Mouse (Mus musculus): ENCODE data around the gene Vamp2.

DNA sequence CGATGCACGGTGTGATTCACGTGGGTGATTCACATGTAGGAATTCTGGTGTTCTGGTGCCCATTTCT lies 37.4 kb downstream of the Vamp2 start, which contains the start of gene Aloxe3:
- no peak for TF ChIP-seq CTCF (IDR thresholded peaks at IDR 0.05; ENCODE audit: low read depth)
- TF ChIP-seq EP300 (IDR thresholded peaks at IDR 0.05; ENCODE audit: low read depth): no peak
